Mouse (Mus musculus) E14TG2a.4 (cell line): ENCODE data around the gene Dhrs7.
"Not testable (repeated sequence)": the region's sequence is repeated elsewhere in the genome, so short reads cannot be mapped to it uniquely, and the experiment has no call there.

Experiments used
- H3K27me3 ChIP-seq: 2 replicates; pipeline ENCODE4 v1.6.1; 2014; ENCODE audit warnings: low read length, control low read depth; ENCODE audit not compliant: insufficient read depth
- H3K36me3 ChIP-seq: 2 replicates; pipeline ENCODE4 v1.6.1; 2014; ENCODE audit warnings: low read length, control low read depth; ENCODE audit not compliant: insufficient read depth
- H3K4me1 ChIP-seq: replicated peaks from 2 replicates; pipeline ENCODE4 v1.6.1; 2014; ENCODE audit warnings: low read depth, low read length, control low read depth
- H3K4me3 ChIP-seq: replicated peaks from 2 replicates; pipeline ENCODE4 v1.5.1; 2014; ENCODE audit warnings: mild to moderate bottlenecking, low read length
- H3K9me3 ChIP-seq: 2 replicates; pipeline ENCODE4 v1.6.1; 2014; ENCODE audit warnings: low read length, control low read depth
- CTCF ChIP-seq: conservative IDR thresholded peaks from 2 replicates; pipeline ENCODE4 v1.5.1; 2014; ENCODE audit warnings: low read length
- NANOG ChIP-seq: IDR thresholded peaks from 2 replicates; pipeline ENCODE4 v1.6.1; 2014; ENCODE audit warnings: borderline replicate concordance, low read length, mixed read lengths
- POU5F1 ChIP-seq: IDR thresholded peaks from 2 replicates; pipeline ENCODE4 v1.6.1; 2014; ENCODE audit warnings: low read length, borderline replicate concordance

Gene Dhrs7

DNA sequence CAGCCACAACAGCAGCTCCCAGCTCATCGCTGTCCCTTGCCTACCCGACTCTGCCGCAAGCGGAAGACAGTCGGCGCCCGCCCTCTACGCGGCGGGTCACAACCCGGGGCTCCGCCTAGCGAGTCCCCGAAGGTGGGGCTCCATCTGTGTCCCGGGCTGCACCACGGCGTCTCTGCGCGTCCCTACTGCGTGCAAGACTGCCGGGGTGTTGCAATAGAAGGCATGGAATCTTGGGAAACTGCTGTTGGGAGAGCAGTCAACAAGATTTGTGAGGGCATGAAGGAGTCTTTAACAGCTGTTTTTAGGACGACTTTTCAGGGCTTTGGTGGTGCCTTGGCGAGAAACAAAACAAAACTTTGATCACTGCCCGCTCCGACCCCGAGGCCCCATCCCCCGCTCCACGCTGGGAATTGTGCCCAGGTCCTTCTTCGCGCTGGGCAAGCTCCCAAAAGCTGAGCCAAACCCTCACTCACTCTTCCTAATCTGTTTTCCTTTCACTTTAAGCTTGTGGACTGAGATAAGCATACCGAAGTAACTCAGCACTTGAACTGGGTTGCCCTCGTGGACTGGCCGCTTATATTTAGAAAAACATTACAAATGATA, at the start of gene Dhrs7:
TSS of gene Dhrs7 (minus strand) at position 175 of the 603 bp plus-strand sequence.
- Histone ChIP-seq H3K9me3 (peaks cover 17% of the 10 kb centered on the region), H3K4me1 (peaks cover 31% of the 10 kb centered on the region), H3K27me3 (0 out of 2 replicates have a peak, but pooled peaks cover 4% of the 10 kb centered on the region), H3K36me3 (0 out of 2 replicates have a peak, but pooled peaks cover under 1% of the 10 kb centered on the region), H3K4me3 (peak within 1 kb of the TSS; percentile 84)
- no peak for TF ChIP-seq NANOG

DNA sequence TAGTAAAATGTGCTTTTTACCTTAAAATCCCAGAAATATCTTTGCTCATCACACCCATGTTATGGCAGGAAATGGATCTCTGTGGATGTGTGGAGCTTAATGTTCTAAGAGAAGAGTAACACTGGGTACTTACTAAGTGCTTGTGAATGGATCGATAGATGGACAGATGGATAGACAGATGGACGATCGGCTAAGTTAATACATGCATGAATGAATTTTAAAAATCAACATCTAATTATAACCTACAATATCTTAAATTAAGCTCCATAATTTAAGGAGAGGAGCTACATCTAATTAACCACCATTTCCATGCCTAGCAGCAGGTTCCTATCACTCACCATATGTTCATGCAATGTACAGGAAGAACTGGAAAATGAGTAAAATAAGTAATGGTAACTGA, 45.3 kb upstream of the Dhrs7 start:
- Histone ChIP-seq H3K4me1 (peaks cover 15% of the 10 kb centered on the region), H3K4me3 (no peak overlapping the region), H3K27me3 (no peaks in the 10 kb centered on the region), H3K36me3 (no peaks in the 10 kb centered on the region), H3K9me3 (no peaks in the 10 kb centered on the region)
- TF ChIP-seq CTCF (no peak), NANOG (no peak)

DNA sequence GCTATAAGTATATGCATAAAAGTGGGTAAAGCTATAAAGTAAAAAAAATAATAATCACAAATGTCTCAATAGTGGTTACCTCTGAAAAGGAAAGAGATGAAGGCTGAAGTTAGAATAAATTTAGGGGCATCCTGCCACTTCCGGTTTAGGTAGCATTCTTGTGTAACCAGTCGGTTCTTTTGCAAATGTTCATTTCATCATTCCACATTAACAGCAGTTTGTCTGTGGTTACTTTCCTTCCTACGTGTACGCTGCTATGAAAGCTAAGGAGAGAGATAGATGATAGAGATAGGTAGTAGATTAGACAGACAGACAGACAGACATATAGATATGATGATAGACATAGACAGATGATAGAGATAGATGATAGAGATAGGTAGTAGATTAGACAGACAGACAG, 39.4 kb upstream of the Dhrs7 start:
- no peaks in the 10 kb centered on the region for H3K9me3 ChIP-seq
- no peaks in the 10 kb centered on the region for H3K36me3 ChIP-seq
- H3K27me3 ChIP-seq = no peaks in the 10 kb centered on the region
- TF ChIP-seq NANOG (no peak), POU5F1 (no peak), CTCF (no peak)
- H3K4me1 ChIP-seq = no peaks in the 10 kb centered on the region; the same call in 1 of the 2 replicates
- H3K4me3 ChIP-seq = no peak overlapping the region

DNA sequence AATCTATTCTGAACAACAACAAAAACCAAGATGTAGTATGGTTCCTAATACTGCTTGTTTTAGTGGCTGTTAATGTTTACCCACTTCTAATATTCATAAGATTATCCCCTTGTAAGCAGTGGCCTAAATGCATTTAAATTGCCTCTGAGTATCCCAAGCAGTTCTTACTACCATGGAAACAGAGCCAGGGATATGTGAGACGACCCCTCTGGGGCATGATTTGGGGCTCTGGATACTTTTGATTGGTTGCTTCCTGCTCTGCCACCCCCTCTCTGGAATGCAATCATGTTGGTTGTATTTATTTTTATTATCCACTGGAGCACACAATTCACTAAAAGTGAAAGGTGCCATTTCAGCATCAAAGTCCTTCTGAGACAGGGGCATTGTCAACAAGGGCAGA, 35.3 kb upstream of the Dhrs7 start:
- no peaks in the 10 kb centered on the region for H3K27me3 ChIP-seq
- H3K36me3 ChIP-seq = no peaks in the 10 kb centered on the region
- H3K4me3 ChIP-seq = no peak overlapping the region
- no peaks in the 10 kb centered on the region for H3K9me3 ChIP-seq
- no peak for TF ChIP-seq POU5F1
- no peak for TF ChIP-seq NANOG
- TF ChIP-seq CTCF = no peak
- 0 out of 2 replicates have a peak, but pooled peaks cover under 1% of the 10 kb centered on the region for H3K4me1 ChIP-seq

DNA sequence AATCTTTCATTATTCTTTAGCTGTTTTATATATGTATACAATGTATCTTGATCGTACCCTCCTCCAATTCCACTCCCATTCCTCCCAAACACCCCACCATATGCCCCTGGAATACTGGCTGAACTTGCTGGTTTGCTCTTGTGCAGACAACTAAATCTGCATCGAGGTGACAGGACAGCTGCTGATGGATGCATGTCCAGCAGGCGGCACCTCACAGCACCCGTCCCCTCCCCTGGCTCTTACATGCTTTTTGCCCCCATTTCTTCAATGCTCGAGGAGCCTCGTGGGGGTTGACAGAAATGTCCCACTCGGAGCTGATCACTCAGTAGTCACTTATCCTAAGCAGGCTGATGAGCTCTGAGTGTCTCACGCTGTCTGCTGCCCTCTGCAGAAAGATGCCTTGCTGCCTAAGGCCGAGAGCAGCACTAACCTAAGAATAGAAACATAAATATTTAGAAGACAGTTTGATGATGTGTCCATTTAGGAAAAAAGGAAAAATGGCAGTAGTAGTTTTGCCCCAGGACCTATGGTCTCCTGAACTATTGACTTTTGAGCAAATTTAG, 30.3 kb upstream of the Dhrs7 start:
- H3K27me3 ChIP-seq = no peaks in the 10 kb centered on the region
- no peaks in the 10 kb centered on the region for H3K9me3 ChIP-seq
- H3K36me3 ChIP-seq = no peaks in the 10 kb centered on the region
- TF ChIP-seq NANOG (no peak), POU5F1 (no peak), CTCF (no peak)
- H3K4me3 ChIP-seq = no peak overlapping the region
- peaks cover 8% of the 10 kb centered on the region for H3K4me1 ChIP-seq

DNA sequence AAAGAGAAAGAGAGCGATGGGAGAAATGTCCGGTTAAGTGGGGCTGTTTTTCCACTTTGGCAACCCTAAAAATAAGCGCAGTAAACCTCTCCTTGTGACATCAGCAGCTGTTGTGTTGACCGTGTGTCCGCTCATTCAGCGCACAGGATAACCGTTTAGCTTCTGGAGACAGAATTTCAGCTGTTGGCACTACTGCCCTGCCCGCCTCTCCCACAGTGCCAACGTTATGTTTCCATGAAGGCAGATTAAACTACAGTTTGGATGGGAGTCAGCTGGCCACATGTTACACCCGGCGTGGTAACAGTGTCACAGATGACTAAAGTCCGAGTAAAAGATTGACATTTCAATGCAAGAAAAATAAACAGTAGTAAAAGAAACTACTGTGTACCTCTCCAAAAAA, 29.7 kb upstream of the Dhrs7 start:
- H3K4me1 ChIP-seq = peaks cover 8% of the 10 kb centered on the region

DNA sequence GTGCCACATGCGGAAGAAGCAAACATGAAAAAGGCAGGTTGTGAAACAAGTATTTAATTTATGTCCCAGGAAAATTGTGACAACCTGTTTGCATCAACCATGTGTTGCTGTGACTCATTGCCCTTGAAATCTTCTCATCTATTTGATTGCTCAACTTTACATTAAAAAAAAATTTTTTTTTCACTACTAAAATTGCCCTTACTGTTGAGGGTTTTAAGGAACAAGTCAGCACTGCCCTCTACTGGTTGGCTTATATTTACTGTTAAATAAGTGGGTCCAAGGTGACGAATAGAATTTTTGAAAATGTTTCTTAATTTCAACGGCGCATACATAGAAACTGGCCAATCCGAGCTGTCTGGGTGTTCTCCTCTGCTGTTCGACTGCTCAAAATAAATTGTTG, 29.2 kb upstream of the Dhrs7 start:
- Histone ChIP-seq H3K4me1 (peaks cover 8% of the 10 kb centered on the region), H3K27me3 (no peaks in the 10 kb centered on the region), H3K4me3 (no peak overlapping the region), H3K36me3 (no peaks in the 10 kb centered on the region), H3K9me3 (peaks cover 7% of the 10 kb centered on the region)
- peak; percentile 50 for TF ChIP-seq CTCF
- no peak for TF ChIP-seq POU5F1
- TF ChIP-seq NANOG = no peak

More for the DNA sequence above, 29.7 kb upstream of the Dhrs7 start:
- H3K4me3 ChIP-seq = no peak overlapping the region
- H3K36me3 ChIP-seq = no peaks in the 10 kb centered on the region
- TF ChIP-seq NANOG (no peak), POU5F1 (no peak), CTCF (no peak)
- no peaks in the 10 kb centered on the region for H3K27me3 ChIP-seq
- 0 out of 2 replicates have a peak, but pooled peaks cover 1% of the 10 kb centered on the region for H3K9me3 ChIP-seq

DNA sequence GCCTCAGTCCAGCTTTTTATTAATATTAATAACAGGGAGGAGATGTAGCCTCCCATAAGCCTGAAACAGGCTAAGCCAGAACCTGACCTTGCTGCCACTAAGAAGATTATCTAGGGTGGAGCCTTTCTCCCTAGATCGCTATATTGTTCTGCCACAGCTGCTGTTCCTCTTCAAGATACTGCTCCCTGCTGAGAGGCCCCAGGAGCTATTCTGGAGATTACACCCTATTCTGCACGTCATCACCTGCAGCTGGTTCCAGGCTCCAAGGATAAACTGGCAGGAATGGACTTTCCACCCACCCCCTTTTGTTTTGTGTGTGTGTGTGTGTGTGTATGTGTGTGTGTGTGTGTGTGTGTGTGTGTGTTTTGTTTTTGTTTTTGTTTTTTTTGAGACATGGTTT, 23.6 kb upstream of the Dhrs7 start:
- not testable (repeated sequence) for H3K4me3 ChIP-seq
- peaks cover 49% of the 10 kb centered on the region for H3K9me3 ChIP-seq

DNA sequence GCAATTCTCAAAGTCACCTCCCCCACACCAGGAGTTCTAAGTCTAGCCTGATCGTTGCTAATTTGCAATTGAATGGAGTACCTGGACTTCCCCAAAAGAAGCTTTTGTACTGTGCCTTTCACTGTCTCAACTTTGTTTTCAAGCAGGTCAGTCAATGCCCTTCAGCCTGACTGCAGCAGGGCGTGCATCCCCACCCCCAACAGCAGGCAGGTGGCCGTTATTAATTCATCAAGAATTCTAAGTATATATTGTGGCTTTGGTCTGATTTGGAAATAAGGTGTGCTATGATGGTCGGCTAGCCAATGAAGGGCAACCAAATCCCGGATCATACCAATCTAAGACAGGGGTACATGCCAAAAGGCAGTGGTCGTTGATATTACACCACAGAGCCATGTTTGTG, 23.0 kb upstream of the Dhrs7 start:
- H3K4me3 ChIP-seq, H3K36me3 ChIP-seq, H3K4me1 ChIP-seq, H3K27me3 ChIP-seq: not testable (repeated sequence)
- TF ChIP-seq NANOG = peak; percentile 78
- H3K9me3 ChIP-seq = peaks cover 49% of the 10 kb centered on the region

More for the DNA sequence above, 23.6 kb upstream of the Dhrs7 start:
- H3K27me3 ChIP-seq, H3K4me1 ChIP-seq, H3K36me3 ChIP-seq: not testable (repeated sequence)

DNA sequence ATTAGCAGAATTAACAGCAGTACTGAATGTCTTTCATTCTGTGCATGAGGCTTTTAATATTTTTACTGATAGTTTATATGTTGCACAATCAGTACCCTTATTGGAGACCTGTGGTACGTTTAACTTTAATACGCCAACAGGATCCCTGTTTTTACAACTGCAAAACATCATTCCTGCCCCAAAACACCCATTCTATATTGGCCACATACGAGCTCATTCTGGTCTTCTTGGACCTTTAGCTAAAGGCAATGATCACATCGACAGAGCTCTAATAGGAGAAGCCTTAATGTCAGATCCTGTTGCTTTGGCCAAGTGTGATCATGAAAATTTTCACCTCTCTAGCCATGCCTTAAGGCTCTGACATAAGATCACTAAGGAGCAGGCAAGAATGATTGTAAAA, 21.9 kb upstream of the Dhrs7 start:
- H3K36me3 ChIP-seq, H3K27me3 ChIP-seq, H3K4me3 ChIP-seq, H3K4me1 ChIP-seq: not testable (repeated sequence)
- peaks cover 55% of the 10 kb centered on the region for H3K9me3 ChIP-seq
